Mouse (Mus musculus) liver, adult 10 weeks (tissue): Measurements from ENCODE around the gene Rchy1. TPM values are rescaled to one million over a fixed set of nuclear protein-coding genes. Genes with fewer than 3 reads are reported as not detected.

Experiments
- polyA plus RNA-seq: library from polyadenylated mRNA; stranded (reverse); fragments of 350-450 nt; fragmentation: Illumina TruSeq; extraction: RNeasy Lipid Tissue Mini Kit (QIAGEN cat#74804); gene quantifications from one replicate; pipeline ENCODE4 v1.2.3, GENCODE M21; 2014; ENCODE audit warnings: low read depth, low replicate concordance

Gene Rchy1
- polyA plus RNA-seq = 52.6 TPM

GRCm38 (mm10) chr5:91962639-91963440 lies at the start of gene Rchy1:
Gene Rchy1, minus strand, starts transcription at chr5:91963068.

GRCm38 (mm10) chr5:91987236-91987635 lies 24.4 kb upstream of the Rchy1 start, which contains the start of gene Odaph:
Gene Odaph, plus strand, starts transcription at chr5:91987475.

Other genes with a start within 250 kb of the Rchy1 start
- gene Odaph, start 24.4 kb upstream of the Rchy1 start, polyA plus RNA-seq = not detected
- 7.9 TPM for gene Cdkl2, start 80.8 kb upstream of the Rchy1 start, polyA plus RNA-seq
- gene G3bp2, start 120.7 kb upstream of the Rchy1 start, polyA plus RNA-seq = 97.6 TPM
- gene Uso1, start 174.9 kb upstream of the Rchy1 start, polyA plus RNA-seq = 109 TPM